Mouse (Mus musculus) left cerebral cortex, adult 8-10 months (tissue): Measurements from ENCODE around the gene Snx30. TPM values are rescaled to one million over a fixed set of nuclear protein-coding genes. Genes with fewer than 3 reads are reported as not detected.

ENCODE experiments used
- DNase-seq, 2 experiments: peaks; one replicate each; pipeline ENCODE4 v3.0.0; 2022; ENCODE audit warnings: low spot score in 2 of 2
- total RNA-seq, 4 experiments: library from RNA; stranded (reverse); gene quantifications; 2 replicates each; pipeline ENCODE4 v1.2.4; 2022

Gene Snx30
- total RNA-seq, 4 experiments from 2014 or later = 29.5 to 41.8 (median 34.9) TPM

DNA sequence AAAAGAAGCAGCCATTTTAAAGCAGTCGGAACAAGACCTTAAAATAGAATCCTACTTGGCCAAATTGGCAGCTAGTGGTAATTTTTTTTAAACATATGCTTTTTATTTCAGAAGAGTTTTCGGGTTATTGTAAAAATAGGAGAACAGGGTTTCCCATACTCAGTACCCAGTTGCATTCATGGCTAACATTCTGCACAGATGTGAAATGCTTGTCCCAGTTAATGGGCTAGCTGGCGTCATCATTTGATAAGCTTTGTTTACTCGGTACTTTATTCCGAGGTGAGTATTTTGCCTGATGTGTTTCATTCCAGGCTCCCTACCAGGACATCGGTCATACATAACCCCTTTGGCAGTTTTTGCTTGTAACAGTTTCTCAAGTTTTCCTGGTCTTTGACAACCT is 64.8 kb downstream of the Snx30 start:
- DNase-seq = no peak

DNA sequence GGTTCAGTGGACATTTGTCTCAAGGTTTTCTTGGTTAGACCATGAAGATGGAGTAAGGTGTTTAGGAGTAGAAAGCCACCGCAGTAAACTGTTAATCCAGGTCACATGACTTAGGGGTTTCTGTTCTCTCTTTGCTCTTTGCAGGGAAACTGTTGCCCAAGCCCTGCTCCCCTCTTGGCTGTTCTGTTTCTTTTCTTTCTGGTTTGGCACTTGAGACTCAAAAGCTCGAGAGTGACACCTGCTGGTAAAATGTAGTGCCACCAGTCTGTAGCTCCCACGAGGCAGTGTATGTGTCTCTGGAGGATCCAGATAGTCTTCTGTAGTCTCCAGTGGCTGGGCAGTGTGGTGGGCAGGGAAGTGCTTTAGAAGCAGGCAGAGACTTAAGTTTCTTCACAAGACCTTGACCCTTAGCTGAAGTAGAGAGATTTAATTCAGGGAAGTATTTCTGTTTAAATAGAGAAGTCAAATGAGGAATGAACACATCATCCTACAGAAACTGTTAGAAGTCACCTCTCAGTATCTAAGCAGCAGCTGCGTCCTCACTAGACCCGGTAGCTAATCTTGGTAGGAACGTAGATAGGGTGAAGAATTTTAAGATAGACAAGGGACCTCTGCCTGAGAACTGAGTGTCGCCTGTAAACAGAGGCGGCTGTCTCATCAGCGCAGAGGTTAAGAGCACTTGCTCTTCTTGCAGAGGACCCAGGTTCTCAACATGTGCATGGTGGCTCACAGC is 65.4 kb downstream of the Snx30 start:
- peak; percentile 55 to 68 for DNase-seq

DNA sequence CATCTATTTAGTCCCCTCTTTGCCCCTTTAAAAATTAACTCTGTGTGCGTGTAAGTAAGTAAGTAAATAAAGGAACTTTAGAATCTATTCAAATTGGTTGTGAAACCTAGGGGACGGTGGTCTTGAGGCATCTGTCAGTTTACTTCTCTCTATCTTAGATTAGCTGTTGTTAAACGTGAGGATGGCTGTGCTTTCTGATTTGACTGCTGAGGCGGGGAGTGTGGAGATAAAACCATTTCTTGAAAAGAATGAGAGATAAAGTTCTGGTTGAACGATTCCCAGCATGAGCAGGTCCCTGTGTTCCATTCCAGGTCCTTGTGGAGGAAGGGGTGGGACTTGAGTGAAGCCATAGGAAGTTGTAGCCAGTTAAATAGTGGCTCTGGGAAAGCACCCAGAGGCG is 67.6 kb downstream of the Snx30 start:
- no peak for DNase-seq

DNA sequence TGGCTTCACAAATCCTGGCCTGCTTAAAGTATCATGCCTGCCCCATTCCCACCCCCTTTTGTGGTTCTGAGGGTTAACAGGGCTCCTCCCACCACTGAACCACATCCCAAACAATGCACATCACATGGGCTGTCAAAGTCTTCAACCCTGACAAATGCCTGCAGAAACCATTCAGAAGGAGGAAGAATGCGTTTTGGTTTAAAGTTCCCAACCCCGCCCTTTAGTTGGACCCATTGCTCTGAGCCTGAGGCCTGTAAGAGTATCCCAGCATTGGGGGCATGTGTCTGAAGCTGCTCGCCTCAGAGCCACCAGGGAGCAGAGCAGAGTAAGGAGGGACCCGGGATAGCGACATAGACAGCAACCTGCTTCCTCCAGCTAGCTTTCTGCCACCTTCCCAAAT is 68.2 kb downstream of the Snx30 start:
- DNase-seq = no peak

DNA sequence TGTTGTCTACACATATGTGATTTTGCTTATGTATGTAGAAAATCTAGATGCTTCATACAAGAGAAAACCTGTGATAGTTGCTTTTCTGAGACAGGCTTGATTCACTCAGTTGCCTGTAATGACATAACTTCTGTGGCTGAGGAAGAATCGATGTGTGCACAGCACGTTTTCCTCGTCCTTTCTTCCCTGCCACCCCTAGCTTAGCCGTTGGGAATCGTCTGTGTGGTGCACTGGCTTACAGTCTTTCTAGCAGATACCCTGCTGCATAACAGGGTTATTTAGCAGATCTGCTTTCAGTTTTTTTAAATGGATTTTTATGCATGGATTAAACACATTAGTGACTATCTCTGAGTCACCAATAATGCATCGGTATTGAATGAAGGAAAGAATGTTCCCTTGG is 70.9 kb downstream of the Snx30 start:
- DNase-seq = no peak

DNA sequence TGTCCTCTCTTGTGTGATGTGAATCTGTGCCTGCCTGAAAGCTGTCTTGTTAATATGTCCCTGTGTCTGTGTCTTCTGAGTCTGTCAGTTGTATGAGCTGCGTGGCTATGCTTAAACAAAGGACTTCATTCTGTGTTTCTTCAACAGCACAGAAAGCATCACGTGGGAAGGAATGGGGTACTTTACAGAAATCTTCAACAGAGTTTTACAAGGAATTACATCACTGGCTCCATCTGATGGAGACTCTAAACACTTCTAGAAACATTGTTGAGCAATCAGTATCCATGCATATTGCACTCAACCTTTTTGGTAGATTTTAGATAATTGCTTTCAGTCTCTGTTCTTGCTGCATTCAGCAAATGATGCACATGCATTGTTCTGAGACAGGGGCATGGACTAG is 71.4 kb downstream of the Snx30 start:
- no peak for DNase-seq

DNA sequence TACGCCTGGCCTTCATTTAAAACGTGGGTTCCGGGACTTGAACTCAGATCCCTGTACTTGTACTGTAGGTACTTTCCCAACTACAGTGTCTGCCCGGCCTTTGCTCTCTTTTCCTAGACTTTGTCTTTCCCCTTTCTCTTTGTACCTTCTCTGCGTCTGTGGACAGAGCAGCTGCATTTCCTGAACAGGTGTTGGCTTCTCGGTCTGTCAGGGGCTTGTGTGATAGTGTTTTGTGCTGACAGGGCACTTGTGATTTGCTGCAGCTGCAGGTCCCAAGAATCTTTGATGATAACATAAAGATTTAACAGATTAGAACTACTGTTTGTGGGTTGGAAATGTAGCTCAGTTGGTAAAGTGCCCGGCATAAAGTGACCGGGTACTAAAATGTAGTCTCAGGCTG is 73.0 kb downstream of the Snx30 start:
- DNase-seq = no peak

DNA sequence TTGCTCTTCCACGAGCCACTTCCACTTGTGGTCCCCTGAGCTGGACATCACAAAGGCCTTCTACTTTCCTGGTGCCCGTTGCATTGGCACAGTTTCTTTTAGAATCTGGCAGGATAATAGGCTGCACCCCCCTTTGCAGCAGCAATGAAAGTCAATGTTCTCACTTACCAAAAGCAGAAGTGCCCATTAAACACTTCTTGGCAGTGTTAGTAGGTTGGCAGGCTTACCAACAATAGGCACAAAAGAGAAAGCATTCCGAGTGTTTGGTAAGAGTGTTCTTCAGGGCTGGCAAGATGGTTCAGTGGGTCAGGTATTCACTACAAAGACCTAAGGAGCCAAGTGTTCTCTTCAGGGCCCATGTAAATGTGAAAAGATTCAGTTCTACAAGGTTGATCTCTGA is 73.8 kb downstream of the Snx30 start:
- DNase-seq = no peak

DNA sequence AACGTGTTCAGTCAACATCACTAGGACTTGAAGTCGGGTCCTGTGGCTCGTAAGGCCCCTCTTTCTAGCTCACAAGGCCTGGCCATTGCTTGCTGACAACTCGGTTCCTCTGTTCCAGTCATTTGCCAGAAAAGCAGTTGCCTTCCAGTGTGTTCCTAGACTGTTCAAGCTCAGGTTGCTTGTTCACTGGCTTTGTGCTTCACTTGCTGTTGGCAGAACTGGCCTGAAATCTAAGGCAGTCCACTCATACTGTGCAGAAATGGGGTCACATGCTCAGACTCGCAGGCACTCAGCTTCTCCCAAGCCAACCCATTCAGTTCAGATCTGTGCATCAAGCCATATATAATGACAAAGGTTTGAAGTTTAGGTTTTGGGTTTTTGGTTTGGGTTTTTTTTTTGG is 75.1 kb downstream of the Snx30 start:
- DNase-seq = no peak

DNA sequence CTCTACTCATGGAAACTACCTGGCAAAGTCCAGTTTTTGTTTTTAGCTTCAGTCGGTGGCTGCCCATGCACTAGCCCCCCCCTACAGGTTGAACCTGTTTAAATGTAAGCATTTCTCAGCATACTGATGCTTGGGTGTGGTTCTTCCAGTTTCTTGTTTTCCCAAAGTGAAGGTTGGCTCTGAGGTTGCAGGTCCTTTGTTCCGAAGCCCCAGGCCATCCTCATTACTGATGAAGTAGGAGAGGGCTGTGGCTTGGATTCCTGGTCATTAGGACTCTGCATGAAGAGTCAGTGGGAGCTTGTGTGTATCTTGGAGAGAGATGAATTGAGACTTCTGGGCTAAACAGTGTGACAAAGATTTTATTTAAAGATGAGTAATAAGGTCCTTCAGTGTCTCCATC is 75.6 kb downstream of the Snx30 start:
- no peak for DNase-seq

DNA sequence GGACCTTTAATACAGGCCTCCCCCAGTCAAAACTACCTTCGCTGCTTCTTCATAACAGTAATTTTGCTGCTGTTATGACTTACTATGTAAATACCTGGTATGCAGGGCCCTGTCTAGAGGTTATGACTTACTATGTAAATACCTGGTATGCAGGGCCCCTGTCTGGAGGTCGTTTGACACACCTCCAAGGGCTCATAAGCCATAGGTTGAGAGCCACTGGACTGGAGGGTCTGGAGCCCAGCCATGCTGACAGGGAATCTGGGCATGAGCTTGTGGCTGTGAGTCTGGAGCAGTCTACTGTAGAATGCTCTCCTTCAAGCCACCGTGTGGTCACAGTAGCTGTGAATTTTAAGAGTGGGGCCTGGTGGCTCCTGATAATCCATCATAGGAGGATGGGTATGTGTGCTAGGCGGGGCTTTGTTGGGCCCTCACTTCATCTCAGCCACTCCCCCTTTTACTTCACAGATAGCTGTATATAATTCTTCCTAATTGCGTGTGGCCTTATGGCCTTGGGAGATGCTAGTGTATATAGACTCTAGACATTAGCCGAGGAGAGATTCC is 78.6 kb downstream of the Snx30 start:
- DNase-seq = no peak

DNA sequence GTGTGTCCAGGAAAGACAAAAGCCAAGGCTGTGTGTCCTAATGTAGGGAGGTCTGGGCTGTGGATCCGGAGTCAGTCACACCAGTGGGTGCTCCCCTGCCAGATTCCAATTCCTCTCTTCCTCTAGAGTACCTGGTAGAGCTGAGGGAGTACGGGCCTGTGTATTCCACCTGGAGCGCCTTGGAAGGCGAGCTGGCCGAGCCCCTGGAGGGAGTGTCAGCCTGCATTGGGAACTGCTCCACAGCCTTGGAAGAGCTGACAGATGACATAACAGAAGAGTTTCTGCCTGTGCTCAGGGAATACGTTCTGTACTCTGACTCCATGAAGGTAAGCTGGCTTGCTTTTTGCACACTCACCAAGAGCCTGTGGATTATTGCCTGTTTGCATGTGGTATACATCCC is 80.6 kb downstream of the Snx30 start:
- no peak for DNase-seq

DNA sequence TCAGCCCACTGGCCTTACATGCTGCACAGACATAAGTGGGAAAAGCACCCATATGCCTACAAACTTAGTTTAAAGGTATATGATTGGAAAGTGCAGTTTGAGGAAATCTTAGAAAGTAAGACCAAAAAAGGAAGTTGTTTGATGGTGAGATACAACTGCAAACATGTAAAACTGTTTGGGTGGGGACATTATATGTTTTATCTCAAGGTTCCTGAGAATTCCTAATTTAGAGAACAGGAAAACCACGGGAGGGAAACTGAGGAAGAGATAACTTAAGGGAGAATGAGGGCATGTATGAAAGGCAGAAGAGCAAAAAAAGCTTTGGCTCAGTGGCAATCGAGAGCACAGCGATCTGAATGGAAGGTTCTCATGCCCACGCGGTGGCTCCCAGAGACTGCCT is 81.4 kb downstream of the Snx30 start:
- DNase-seq = no peak

DNA sequence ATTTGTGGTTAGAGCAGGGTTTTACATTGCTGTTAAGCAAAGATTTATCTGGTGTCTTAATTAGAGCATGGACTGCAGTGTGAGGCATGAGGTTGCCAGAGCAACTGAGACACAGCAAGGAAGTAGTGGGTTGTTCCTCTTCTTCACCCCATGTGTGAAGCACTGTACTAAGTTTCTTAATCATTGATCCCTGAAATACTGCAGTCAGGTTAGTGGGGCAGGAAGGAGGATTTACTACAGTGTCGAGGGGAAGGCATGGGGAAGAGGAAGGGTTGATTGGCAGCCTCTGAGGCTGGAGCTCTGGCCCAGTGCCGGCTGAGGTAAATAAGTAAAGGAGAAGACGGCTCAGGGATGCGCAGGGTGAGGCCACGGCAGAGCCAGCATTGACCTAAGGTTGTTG is 82.4 kb downstream of the Snx30 start:
- DNase-seq = no peak

DNA sequence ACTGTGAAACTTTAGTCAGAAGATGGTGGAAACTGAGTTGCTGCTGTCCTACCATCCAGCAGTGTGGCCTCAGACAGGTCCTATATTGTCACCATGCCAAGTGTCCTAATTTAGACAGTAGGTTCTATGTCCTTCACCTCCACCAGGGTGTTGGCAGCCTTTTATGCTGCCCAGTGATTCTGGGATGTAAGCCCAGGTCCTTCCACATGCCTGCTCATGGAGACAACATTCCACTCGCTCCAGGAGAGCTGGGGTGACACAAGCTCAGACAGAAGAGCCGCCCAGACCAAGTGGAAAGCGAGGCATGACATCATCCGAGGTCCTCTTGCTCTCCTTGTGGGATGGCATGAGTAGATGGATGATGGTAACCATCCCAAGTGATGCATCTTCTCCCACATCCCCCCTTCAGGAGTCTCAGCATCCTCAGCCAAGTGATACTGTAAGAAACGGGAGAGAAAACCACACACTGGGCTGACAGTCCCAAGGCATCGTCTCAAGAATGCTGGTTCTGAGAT is 84.5 kb downstream of the Snx30 start:
- DNase-seq = no peak

DNA sequence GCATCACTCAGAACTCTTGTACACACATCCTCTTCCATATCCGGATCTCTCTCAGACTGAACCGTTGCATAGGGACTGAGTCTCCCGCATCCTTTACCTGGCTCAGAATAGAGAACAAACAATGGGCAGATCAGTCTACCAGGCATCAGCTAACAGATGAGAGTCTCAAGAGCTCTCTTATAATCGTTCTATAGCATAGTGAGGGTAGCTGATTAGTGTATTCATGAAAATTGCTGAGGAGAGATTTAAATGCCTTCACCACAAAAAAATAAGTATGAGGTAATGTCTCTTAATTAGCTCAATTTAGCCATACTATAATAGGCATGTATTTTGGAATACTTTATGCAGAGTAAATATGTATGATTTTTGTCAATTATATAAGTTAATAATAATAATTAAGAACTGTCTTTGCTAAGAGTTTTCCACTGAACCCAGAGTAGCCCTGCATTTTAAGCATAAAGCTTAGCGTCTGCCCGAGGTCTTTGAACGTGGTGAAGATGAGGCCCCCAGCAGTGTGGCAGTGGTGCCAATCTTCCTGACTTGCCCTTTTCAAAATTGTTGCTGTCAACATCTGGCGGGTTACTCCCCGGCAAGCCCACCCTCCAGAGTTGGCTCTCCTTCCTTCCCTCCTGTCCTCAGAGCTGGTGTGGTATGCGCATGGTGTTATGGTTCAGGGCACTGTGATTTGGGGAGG is 86.2 kb downstream of the Snx30 start:
- no peak for DNase-seq

DNA sequence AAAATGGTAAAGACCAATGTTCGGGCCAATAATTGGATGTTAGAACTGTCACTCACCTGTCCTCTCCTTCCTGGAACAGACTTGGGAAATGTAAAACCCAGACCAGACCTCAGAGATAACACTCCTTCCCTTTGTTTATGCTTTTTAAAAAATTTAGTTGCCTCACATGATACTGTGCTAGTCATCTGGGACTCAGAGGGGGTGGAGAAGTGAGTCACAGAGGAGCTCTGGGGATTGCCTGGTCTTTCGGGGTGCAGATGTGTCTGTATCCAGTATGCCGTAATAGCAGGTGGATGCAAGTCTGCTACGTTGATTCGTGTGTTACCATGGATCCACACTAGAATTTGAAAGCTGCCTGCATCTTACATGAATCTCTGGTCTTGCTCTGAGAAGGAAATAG is 87.1 kb downstream of the Snx30 start:
- DNase-seq = no peak

DNA sequence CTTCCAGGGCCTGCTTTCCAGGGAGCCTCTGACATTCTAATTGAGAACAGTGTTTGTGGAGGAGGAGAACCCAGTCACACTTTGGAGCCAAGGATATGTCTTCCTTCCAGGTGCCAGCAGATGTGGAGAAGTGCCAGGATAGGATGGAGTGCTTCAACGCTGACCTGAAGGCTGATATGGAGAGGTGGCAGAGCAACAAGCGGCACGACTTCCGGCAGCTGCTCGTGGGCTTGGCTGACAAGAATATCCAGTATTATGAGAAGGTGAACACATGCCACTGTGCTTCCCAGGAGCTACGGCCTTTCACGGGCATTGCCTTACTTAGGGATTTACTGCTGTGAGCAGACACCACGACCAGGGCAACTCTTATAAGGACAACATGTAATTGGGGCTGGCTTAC is 88.8 kb downstream of the Snx30 start:
- no peak for DNase-seq

DNA sequence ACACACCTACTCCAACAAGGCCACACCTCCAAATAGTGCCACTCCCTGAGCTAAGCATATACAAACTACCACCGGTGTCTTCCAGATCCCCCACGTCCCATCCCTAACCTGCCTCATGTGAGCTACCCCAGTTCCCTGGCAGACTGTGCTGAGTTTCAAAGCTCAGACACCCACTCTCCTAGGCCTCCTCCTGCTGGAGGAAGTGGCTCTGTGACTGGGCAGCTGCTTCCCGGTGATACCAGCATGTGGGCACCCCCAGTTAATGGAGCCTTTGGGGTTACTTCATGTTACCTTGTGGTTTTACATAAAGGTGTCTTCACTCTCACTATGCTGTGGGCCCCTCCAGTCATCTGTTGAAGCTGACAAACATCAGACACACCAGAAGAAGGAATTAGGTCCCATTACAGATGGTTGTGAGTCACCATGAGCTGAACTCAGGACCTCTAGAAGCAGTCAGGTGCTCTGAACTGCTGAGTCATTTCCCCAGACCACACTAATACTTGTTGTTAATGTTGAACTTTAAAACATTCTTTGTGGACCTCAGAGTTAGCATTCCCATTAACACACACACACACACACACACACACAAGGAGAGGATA is 89.4 kb downstream of the Snx30 start:
- DNase-seq = no peak

DNA sequence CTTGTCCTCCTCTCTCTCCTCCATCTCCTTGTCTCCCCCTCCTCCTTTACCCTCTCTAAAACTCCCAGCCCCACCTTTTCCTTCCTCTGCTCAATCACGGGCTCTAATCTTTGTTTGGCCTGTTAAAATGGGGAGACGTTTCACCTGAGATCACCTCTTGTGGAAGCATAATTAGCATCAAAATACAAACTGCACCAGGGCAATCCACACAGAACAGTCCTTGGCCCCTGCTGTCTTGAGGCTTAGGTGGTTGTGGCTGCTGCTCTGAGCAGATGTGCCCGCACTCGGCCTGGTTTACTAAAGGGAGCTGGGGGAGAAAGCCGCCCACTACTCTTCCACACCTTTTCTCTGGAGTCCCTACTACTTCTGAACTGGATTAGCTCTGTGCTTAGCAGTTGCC is 90.4 kb downstream of the Snx30 start:
- no peak for DNase-seq

DNA sequence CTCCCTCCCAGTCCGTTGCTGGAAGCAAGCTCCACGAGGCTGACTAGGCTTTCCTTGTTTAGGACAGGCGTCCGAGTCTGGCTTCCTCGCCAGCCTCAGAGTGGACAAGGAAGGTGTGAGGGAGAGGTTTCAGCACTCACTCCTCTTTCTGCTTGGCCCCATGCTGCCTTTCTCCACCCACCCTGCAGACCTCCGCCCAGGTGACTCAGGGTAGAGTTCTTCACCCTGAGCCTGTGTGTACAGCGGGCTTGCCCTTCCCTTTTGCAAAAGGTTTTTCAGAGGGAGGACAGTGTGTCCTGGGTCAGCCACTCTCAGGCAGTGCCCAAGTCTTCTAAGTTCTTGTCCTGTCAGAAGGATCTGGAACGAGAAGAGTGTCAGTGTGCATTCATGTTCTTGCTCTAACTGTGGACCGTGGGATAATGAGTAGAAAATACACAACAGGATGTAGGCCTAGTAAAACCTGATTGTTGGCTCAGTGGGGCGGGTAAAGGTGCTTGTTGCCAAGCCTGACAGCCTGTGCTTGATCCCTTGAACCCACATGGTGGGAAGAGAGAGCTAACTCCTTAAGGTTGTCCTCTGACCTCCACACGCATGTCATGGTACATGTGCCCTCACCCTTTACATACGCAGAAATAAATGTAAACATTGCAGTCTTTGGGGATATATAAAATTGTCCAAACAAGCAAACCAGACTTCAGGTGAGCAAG is 92.3 kb downstream of the Snx30 start:
- DNase-seq = no peak

DNA sequence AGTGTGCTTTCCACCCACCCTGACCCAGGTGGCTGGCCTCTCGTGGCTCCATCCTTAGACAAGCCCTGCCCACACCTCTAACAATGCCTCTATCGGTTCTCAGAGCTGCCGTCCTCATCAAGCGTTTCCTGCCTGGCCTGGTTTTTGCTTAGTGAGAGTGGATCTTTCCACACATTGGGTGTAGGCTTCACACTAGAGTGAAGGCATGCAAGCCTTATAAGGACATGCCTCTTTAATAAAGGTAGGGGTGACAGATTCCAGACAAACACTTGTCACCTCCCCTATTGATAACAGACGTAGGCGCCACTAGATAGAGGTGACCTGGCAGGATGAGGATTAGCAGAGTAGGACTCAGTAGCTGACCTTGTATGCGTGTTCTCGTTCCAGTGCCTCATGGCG is 92.9 kb downstream of the Snx30 start:
- DNase-seq = no peak
